Mouse (Mus musculus) forebrain, embryonic 14.5 days (tissue): ENCODE results near the gene Zdhhc3. TPM values are rescaled to one million over a fixed set of nuclear protein-coding genes. Genes with fewer than 3 reads are reported as not detected.

Experiments
- ATAC-seq: fragments of 200-750 bp; cut with Nextera tagmentation; 2 replicates; pipeline ENCODE4 v1.8.0; 2017; ENCODE audit warnings: mild to moderate bottlenecking, moderate library complexity
- DNase-seq: peaks from one replicate; pipeline ENCODE4 v3.0.0-alpha.2; 2015; ENCODE audit warnings: low spot score
- H3K27ac ChIP-seq: fragments of 300-500 bp; sonication (generic); 2 replicates; pipeline ENCODE4 v1.5.1; 2014; ENCODE audit warnings: low read depth, mild to moderate bottlenecking, control low read depth, low read length, moderate library complexity
- H3K27me3 ChIP-seq: fragments of 300-500 bp; sonication (generic); replicated peaks from 2 replicates; pipeline ENCODE4 v1.6.1; 2014; ENCODE audit warnings: low read length, control low read depth, mixed read lengths; ENCODE audit not compliant: control insufficient read depth, insufficient read depth
- H3K36me3 ChIP-seq: fragments of 300-500 bp; sonication (generic); 2 replicates; pipeline ENCODE4 v1.6.1; 2014; ENCODE audit warnings: low read length, control low read depth; ENCODE audit not compliant: control insufficient read depth, insufficient read depth
- H3K4me1 ChIP-seq: fragments of 300-500 bp; sonication (generic); 2 replicates; pipeline ENCODE4 v1.6.1; 2014; ENCODE audit warnings: antibody characterized with exemption, low read length, control low read depth; ENCODE audit not compliant: control insufficient read depth, insufficient read depth
- H3K4me2 ChIP-seq: fragments of 300-500 bp; sonication (generic); 2 replicates; pipeline ENCODE4 v1.6.1; 2014; ENCODE audit warnings: mild to moderate bottlenecking, control low read depth, low read length
- H3K4me3 ChIP-seq: fragments of 300-500 bp; sonication (generic); 2 replicates; pipeline ENCODE4 v1.5.1; 2014; ENCODE audit warnings: low read depth, low read length, control low read depth
- H3K9ac ChIP-seq: fragments of 300-500 bp; sonication (generic); 2 replicates; pipeline ENCODE4 v1.6.1; 2014; ENCODE audit warnings: mild to moderate bottlenecking, low read length, control low read depth, moderate library complexity
- H3K9me3 ChIP-seq: fragments of 300-500 bp; sonication (generic); replicated peaks from 2 replicates; pipeline ENCODE4 v1.6.1; 2016; ENCODE audit warnings: low read length, control low read depth, mixed read lengths; ENCODE audit not compliant: control insufficient read depth
- WGBS: fragments of 180-500 bp; shearing (Covaris S2); extraction: QIAGEN DNeasy Blood & Tissue Kit; methylation state at CpG from one replicate; pipeline ENCODE4 v1.1.7; 2014; 5-methylcytosine and 5-hydroxymethylcytosine counted together
- polyA plus RNA-seq: library from polyadenylated mRNA; unstranded; fragments of >200 nt; fragmentation: Nextera tagmentation; extraction: Ambion mirVana; gene quantifications from 2 replicates; pipeline ENCODE4 v1.2.1, GENCODE M21; 2014

Zdhhc3 gene
- 50.7 and 51.2 TPM in 2 replicates for polyA plus RNA-seq

- peak within 1 kb of the TSS; percentile 90 for H3K9ac ChIP-seq
- H3K4me1 ChIP-seq, result peaks cover 13% of the 10 kb centered on the region
- H3K4me2 ChIP-seq, result peak within 1 kb of the TSS; percentile 79
- H3K9me3 ChIP-seq, result no peaks in the 10 kb centered on the region
- H3K27ac ChIP-seq, result peak within 1 kb of the TSS; percentile 91
- peak within 1 kb of the TSS; percentile 81 for H3K4me3 ChIP-seq
- WGBS, result under 1% methylated on average over 74 of the region's 79 CpGs
- DNase-seq (peak; percentile 94), ATAC-seq (peak; percentile 97)
- H3K36me3 ChIP-seq, result peaks cover 7% of the 10 kb centered on the region; the same call in 1 of the 2 replicates
- H3K27me3 ChIP-seq, result no peaks in the 10 kb centered on the region
These were observed at the start of gene Zdhhc3, which contains the start of gene Exosc7 for GRCm38 (mm10) chr9:123112805-123113521. Zdhhc3 (minus strand) TSS chr9:123113205. Exosc7 (plus strand) TSS chr9:123113215.

GRCm38 (mm10) chr9:123161792-123162191 is 48.8 kb upstream of the Zdhhc3 start:
- Histone ChIP-seq H3K27ac (no peak overlapping the region), H3K9ac (no peak overlapping the region), H3K4me2 (no peak overlapping the region), H3K4me3 (no peak overlapping the region), H3K27me3 (no peaks in the 10 kb centered on the region), H3K9me3 (no peaks in the 10 kb centered on the region), H3K4me1 (no peaks in the 10 kb centered on the region), H3K36me3 (no peaks in the 10 kb centered on the region)
- no peak for DNase-seq
- 75% methylated on average over 2 of the region's 2 CpGs for WGBS
- ATAC-seq, result no peak

- WGBS, result 62% methylated on average over 7 of the region's 7 CpGs
- no peak for ATAC-seq
- Histone ChIP-seq H3K27ac (no peak overlapping the region), H3K4me3 (no peak overlapping the region), H3K36me3 (no peaks in the 10 kb centered on the region), H3K9ac (no peak overlapping the region), H3K9me3 (no peaks in the 10 kb centered on the region), H3K4me1 (no peaks in the 10 kb centered on the region), H3K4me2 (no peak overlapping the region), H3K27me3 (no peaks in the 10 kb centered on the region)
- peak; percentile 59 for DNase-seq
These were observed 46.3 kb upstream of the Zdhhc3 start for GRCm38 (mm10) chr9:123159330-123159729.

GRCm38 (mm10) chr9:123158125-123158836 is 45.3 kb upstream of the Zdhhc3 start:
- H3K27me3 ChIP-seq, result no peaks in the 10 kb centered on the region
- no peaks in the 10 kb centered on the region for H3K4me1 ChIP-seq
- 64% methylated on average over 8 of the region's 8 CpGs for WGBS
- ATAC-seq (0 out of 2 replicates have a peak, but pooled peaks have one; percentile 4), DNase-seq (peak; percentile 50)
- no peak overlapping the region for H3K4me3 ChIP-seq
- H3K4me2 ChIP-seq, result no peak overlapping the region
- H3K9ac ChIP-seq, result no peak overlapping the region
- no peak overlapping the region for H3K27ac ChIP-seq
- H3K36me3 ChIP-seq, result no peaks in the 10 kb centered on the region
- H3K9me3 ChIP-seq, result no peaks in the 10 kb centered on the region

- no peaks in the 10 kb centered on the region for H3K4me1 ChIP-seq
- no peaks in the 10 kb centered on the region for H3K27me3 ChIP-seq
- no peaks in the 10 kb centered on the region for H3K9me3 ChIP-seq
- ATAC-seq, result peak; percentile 21; the same call in 1 of the 2 replicates
- H3K36me3 ChIP-seq, result no peaks in the 10 kb centered on the region
- no peak overlapping the region for H3K4me2 ChIP-seq
- H3K4me3 ChIP-seq, result no peak overlapping the region
- no peak overlapping the region for H3K27ac ChIP-seq
- H3K9ac ChIP-seq, result no peak overlapping the region
- peak; percentile 24 for DNase-seq
These were observed 44.7 kb upstream of the Zdhhc3 start for GRCm38 (mm10) chr9:123157699-123158098.

GRCm38 (mm10) chr9:123156910-123157361 is 43.9 kb upstream of the Zdhhc3 start:
- 33% methylated on average over 30 of the region's 30 CpGs for WGBS
- Histone ChIP-seq H3K27me3 (no peaks in the 10 kb centered on the region), H3K9ac (peak overlapping the region; percentile 21; the same call in 1 of the 2 replicates), H3K4me2 (peak overlapping the region; percentile 25), H3K4me1 (no peaks in the 10 kb centered on the region), H3K36me3 (no peaks in the 10 kb centered on the region), H3K4me3 (no peak overlapping the region), H3K27ac (no peak overlapping the region), H3K9me3 (no peaks in the 10 kb centered on the region)
- ATAC-seq (peak; percentile 77), DNase-seq (peak; percentile 58)

- no peaks in the 10 kb centered on the region for H3K27me3 ChIP-seq
- H3K4me2 ChIP-seq, result no peak overlapping the region
- H3K9me3 ChIP-seq, result no peaks in the 10 kb centered on the region
- ATAC-seq, result no peak
- H3K27ac ChIP-seq, result no peak overlapping the region
- no peak for DNase-seq
- WGBS, result 93% methylated on average over 2 of the region's 2 CpGs
- H3K9ac ChIP-seq, result no peak overlapping the region
- no peaks in the 10 kb centered on the region for H3K4me1 ChIP-seq
- H3K4me3 ChIP-seq, result no peak overlapping the region
- H3K36me3 ChIP-seq, result no peaks in the 10 kb centered on the region
These were observed 40.1 kb upstream of the Zdhhc3 start for GRCm38 (mm10) chr9:123153121-123153520.

- 84% methylated on average over 3 of the region's 3 CpGs for WGBS
- no peak for ATAC-seq
- H3K9me3 ChIP-seq, result no peaks in the 10 kb centered on the region
- no peak overlapping the region for H3K4me3 ChIP-seq
- no peak overlapping the region for H3K9ac ChIP-seq
- DNase-seq, result no peak
- H3K27me3 ChIP-seq, result no peaks in the 10 kb centered on the region
- no peaks in the 10 kb centered on the region for H3K4me1 ChIP-seq
- H3K4me2 ChIP-seq, result no peak overlapping the region
- H3K36me3 ChIP-seq, result no peaks in the 10 kb centered on the region
- no peak overlapping the region for H3K27ac ChIP-seq
These were observed 39.0 kb upstream of the Zdhhc3 start for GRCm38 (mm10) chr9:123152026-123152425.

- ATAC-seq, result no peak
- 62% methylated on average over 1 of the region's 1 CpGs for WGBS
- no peaks in the 10 kb centered on the region for H3K9me3 ChIP-seq
These were observed 38.6 kb upstream of the Zdhhc3 start for GRCm38 (mm10) chr9:123151561-123151960.

More at GRCm38 (mm10) chr9:123151561-123151960, 38.6 kb upstream of the Zdhhc3 start:
- Histone ChIP-seq H3K4me2 (no peak overlapping the region), H3K4me1 (no peaks in the 10 kb centered on the region), H3K27ac (no peak overlapping the region), H3K4me3 (no peak overlapping the region), H3K27me3 (no peaks in the 10 kb centered on the region), H3K36me3 (no peaks in the 10 kb centered on the region), H3K9ac (no peak overlapping the region)
- no peak for DNase-seq
